Mouse (Mus musculus): ENCODE measurements at regions not wholly inside any gene's neighbourhood (a gene's known extent, or its start where the extent isn't known, plus 50 kb on each side); places are given as distances from the start of the nearest gene placed in this dataset.

DNA sequence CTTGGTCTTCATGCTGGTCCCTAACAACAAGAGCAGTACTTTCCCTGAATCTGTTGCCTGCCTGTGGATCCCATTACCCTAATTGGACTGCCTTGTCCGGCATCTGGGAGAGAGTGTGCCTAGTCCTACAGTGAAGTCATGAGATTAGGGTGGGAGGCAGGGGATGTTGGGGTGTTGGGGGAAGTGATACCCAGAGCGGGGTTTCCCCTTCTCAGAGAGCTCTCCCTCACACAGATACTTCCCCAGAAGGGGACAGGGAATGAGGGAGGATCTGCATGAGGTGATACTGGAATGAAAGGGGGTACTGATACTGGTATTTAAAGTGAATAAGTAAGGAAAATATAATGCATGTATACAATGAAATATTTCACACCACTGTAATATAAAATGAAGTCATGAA, 270.1 kb downstream of the Gm21750 start:
- ATAC-seq (replicated peaks; ENCODE audit: low FRiP score, poor library complexity, severe bottlenecking): no peak

- no peak for ATAC-seq (replicated peaks; ENCODE audit: low FRiP score, poor library complexity, severe bottlenecking)
Measured at GRCm38 (mm10) chr14:73947316-73947715, 286.3 kb downstream of the Gm21750 start.

- no peak for ATAC-seq (replicated peaks; ENCODE audit: low FRiP score, poor library complexity, severe bottlenecking)
Measured at GRCm38 (mm10) chr14:73952511-73952910, 291.5 kb downstream of the Gm21750 start.

GRCm38 (mm10) chr14:73978694-73979093, 317.7 kb downstream of the Gm21750 start:
- no peak for ATAC-seq (replicated peaks; ENCODE audit: low FRiP score, poor library complexity, severe bottlenecking)

DNA sequence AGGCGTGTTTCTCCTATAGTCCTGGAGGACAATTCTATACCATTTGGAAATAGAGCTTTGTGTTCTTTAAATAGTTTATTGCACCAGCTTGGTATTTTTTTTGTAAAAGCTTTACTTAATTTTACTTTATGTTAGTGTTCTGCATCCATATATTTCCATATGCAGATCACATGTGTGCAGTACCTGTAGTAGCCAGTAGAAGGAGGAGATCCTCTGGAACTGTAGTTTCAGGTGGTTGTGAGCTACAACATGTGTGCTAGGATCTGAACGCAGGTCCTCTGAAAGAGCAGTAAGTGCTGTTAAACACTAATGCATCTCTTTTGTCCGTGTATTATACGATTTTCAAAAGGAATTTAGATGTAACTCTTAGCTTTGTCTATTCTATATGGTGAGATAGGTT, 335.2 kb downstream of the Gm21750 start:
- ATAC-seq (replicated peaks; ENCODE audit: low FRiP score, poor library complexity, severe bottlenecking): no peak

DNA sequence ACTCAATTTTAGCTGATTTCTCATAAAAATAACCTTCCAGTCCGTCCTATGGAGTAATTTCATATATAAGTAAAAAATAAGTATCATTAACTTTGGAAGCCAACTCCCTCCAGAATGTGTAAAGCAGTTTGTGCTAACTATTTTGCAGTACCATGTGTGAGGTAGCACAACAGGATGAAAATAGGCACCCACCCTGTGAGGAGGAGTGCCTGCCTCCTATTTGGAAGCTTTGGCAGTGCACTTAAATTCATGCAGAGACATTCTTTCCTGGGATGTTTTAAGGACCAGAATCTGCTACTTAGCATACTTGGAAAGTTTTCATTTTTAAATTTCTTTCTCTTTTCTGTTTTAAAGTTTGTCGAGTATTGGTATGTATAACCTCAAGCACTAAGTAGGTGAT, 336.8 kb downstream of the Gm21750 start:
- no peak for ATAC-seq (replicated peaks; ENCODE audit: low FRiP score, poor library complexity, severe bottlenecking)

DNA sequence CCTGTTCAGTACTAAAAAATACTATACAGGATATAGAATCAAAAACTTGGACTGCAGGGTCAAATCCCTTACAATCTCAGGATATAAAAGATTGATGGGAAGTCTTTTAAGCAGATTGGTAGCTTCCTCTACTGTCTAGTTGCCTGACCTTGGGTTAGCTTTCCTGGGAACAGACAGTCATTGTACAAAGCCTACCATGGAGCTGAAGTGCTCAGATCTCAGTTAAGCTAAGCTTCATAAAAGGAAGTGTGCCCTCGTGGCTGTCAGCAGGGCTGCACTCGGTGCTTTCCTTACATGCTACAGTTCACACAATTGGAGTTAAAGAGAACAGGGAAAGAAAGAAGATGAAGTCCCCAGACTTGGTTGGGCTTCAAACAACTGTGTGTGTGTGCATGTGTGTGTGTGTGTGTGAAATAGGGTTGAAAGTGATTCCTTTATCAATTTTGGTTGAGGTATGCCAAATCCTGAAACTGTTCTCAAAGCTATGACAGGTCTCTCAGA, 338.4 kb downstream of the Gm21750 start:
- ATAC-seq (replicated peaks; ENCODE audit: low FRiP score, poor library complexity, severe bottlenecking): no peak

GRCm38 (mm10) chr14:74006911-74007310, 345.9 kb downstream of the Gm21750 start:
- no peak for ATAC-seq (replicated peaks; ENCODE audit: low FRiP score, poor library complexity, severe bottlenecking)

DNA sequence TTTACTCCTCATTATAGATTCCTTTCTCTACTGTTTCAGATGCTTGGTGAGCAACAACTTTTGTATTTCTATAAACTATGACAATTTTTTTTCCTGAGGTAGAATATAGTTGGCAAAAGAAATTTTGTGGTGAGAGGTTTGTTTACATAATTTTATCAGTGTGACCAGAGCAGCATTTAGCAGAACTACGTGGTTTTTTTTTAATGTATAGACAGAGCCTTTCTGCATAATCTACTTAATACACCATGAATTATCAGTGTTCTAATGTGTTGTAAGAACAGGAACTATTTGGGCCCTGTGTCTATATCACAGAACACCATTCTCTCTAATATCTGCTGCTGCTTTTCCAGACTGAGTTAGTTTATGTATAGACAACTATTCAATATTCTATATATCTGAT, 350.5 kb downstream of the Gm21750 start:
- ATAC-seq (replicated peaks; ENCODE audit: low FRiP score, poor library complexity, severe bottlenecking): no peak

GRCm38 (mm10) chr14:74019421-74019820, 358.4 kb downstream of the Gm21750 start:
- ATAC-seq (replicated peaks; ENCODE audit: low FRiP score, poor library complexity, severe bottlenecking): no peak

GRCm38 (mm10) chr14:74047009-74047694, 386.1 kb downstream of the Gm21750 start:
- ATAC-seq (replicated peaks; ENCODE audit: low FRiP score, poor library complexity, severe bottlenecking): no peak

- ATAC-seq (replicated peaks; ENCODE audit: low FRiP score, poor library complexity, severe bottlenecking): no peak
Measured at GRCm38 (mm10) chr14:74047695-74048280, 386.8 kb downstream of the Gm21750 start.

DNA sequence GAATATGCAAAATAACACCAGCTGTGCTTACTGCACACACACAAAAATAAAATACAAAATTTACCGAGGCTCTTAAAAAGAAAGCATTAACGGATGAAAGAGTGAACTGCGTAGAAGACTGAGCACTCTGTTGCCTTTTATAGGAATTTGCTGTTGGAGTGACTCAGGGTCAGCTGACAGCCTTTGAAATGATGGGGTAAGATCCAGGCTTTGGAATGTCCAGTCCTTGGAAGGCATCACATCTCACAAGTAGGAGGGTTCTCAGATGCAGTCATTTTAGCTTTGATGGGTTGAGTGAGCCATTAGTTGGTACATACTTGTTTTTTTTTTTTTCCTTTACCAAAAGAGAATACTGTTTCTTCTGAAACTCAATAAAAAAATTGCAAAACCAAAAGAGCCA, 387.4 kb downstream of the Gm21750 start:
- ATAC-seq (replicated peaks; ENCODE audit: low FRiP score, poor library complexity, severe bottlenecking): no peak

DNA sequence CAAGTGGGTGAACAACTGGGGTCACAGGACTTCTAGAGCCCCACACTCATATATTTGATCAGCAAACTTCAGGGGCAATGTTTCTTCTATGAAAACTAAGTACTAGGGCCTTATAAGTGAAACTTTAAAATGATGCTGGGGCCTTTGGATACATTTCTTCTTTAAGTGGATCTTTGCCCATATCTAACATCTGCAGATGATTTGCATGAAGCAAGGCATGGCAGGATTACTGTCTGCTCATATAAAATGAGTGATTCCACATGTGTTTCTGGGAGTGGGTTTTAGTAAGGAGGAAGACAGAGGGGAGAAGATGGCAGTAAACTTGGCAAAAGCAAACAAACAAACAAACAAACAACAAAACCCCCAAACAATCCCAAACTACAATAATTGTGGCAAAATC, 405.0 kb downstream of the Gm21750 start:
- ATAC-seq (replicated peaks; ENCODE audit: low FRiP score, poor library complexity, severe bottlenecking): no peak

DNA sequence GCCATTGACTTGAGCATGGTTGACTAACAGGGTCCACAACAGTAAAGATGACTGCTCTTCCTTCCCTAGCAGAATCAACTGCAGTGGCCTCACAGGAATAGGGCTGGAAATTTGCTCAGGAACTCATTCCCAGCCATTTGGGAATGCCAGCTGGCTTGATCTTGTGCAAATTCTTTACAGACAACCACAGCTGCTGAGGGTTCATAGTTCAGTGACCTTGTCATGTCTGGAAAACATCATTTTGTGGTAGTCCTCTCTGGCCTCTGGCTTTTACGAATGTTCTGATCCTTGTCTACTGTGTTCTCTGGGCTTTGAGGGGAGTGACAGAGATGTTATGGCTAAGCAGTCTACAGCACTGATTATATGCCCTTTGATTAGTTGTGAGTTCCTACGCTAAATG, 432.0 kb downstream of the Gm21750 start:
- no peak for ATAC-seq (replicated peaks; ENCODE audit: low FRiP score, poor library complexity, severe bottlenecking)

GRCm38 (mm10) chr14:74099696-74100095, 438.7 kb downstream of the Gm21750 start:
- no peak for ATAC-seq (replicated peaks; ENCODE audit: low FRiP score, poor library complexity, severe bottlenecking)

GRCm38 (mm10) chr14:74112603-74113002, 451.6 kb downstream of the Gm21750 start:
- ATAC-seq (replicated peaks; ENCODE audit: low FRiP score, poor library complexity, severe bottlenecking): no peak

GRCm38 (mm10) chr14:74113116-74113515, 452.1 kb downstream of the Gm21750 start:
- ATAC-seq (replicated peaks; ENCODE audit: low FRiP score, poor library complexity, severe bottlenecking): no peak

DNA sequence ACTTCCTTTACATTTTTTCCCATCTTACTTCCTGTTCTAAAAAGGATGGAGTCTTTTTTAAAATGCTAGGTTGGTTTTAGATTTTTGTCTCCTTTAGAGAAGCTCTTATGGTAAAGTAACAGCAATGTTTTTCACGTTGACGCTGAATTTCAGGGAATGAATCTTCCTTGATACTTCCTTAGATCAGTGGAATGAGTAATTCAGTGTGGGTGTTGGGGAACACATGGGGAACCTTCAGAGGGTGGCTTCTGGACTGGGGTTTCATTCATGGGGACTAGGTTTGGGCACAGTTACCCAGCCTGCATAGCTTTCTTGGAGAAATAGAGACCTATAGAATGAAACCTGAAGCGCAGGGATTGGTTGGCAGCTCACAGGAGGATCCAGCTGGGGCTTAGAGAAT, 452.5 kb downstream of the Gm21750 start:
- no peak for ATAC-seq (replicated peaks; ENCODE audit: low FRiP score, poor library complexity, severe bottlenecking)

DNA sequence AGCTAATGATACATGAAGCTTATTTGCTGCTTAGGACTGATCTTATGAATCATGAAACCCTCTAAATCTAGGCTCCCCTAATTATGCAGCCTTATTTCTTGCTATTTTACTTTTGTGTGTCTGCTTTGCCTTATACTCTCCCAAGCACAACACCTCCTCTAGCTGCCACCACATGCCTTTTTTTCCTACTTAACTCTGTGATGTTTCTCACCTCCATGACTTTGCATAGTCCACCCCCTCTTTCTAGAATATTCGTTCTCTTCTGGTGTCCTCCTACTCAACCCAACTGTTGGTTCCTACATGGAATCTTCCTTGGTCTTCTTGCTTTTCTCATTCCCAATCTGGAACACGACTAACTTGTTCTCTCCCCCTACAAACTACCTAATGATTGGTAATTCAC, 456.7 kb downstream of the Gm21750 start:
- ATAC-seq (replicated peaks; ENCODE audit: low FRiP score, poor library complexity, severe bottlenecking): no peak

DNA sequence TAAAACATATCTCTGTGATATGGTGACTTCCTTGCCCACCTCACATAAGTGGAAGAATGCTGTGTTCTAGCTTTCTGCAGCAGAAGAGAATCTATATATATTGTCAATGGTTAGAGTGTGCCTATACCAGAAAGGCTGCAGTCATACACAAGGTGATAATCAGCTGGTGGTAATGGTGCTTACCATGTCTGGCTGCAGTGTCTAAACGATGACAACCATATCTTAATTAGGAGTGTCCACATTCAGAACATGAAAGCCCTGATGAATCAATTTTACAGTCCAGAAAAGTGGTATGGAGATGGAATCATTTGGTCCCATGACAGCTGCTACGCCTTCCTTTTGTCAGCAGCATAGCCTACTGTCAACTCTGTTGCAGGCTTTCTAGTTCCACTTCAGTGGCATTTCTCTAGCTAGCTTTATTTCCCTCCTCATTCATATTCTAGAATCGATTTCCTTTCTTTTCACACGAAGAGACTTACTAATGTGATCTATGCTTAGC, 484.2 kb downstream of the Gm21750 start:
- no peak for ATAC-seq (replicated peaks; ENCODE audit: low FRiP score, poor library complexity, severe bottlenecking)

DNA sequence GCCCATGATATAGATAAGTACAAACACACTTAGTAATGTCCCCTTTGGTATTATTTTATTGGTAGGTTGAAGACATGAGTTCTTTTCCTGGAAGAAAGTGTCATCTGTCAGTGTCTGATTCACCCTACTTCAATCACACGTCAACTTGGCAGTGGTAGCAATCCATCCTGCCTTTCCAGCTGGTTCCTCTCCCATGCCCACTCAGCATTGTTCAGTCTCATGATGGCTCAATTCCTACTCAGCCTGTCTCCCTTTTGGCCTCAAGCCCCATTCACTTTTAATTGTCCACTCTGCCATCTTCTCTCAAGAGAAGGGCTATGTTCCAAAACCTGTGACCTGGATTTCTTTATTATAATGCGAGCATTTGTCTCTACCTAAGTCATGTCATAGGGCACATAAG, 474.4 kb upstream of the Htr2a start:
- ATAC-seq (replicated peaks; ENCODE audit: low FRiP score, poor library complexity, severe bottlenecking): no peak
